ENCODE assay signal across 23 mouse cellular contexts in the genomic region with DNA sequence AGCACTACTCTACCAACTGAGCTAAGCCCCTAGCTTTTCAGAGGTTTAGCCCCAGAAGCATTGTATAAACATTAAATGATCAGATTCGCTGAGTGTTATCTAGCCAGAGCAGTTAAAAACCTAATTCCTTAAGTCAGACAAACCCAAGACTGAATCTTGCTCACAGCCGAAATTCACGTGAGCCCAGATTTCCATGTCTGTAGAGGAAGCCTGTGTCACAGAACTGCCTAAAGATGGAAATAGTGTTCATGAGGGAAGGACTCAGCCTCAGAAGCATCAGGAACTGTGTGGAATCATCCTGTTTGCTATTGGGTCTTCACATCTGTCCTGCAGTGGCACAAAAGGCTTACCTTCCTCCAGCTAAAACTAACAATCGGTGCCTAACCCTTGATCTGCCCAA. TPM values are rescaled to one million over a fixed set of nuclear protein-coding genes. Genes with fewer than 3 reads are reported as not detected.
A peak's percentile ranks its signal among the peaks of the same experiment; 100 is the strongest.
DNase-seq lines count a peak whose midpoint lies in the region; ATAC-seq and TF ChIP-seq lines count a peak whose summit lies in the region.
"Had no signal": no experiment of that assay in that cellular context is flagged by ENCODE, and none has a peak within 500 bp of the region (broad histone marks: within the 10 kb centered on the region; RNA-seq: fewer than 3 reads in every experiment).

No protein-coding gene starts in this region.

- 81% methylated on average over 4 of the region's 4 CpGs for WGBS in heart, embryonic 14.5 days
- 76% methylated on average over 4 of the region's 4 CpGs for WGBS in lung, embryonic 14.5 days

- peak overlapping the region; percentile 87 for H3K4me2 ChIP-seq in heart, embryonic 14.5 days (ENCODE audit: low read length)
- peak overlapping the region; percentile 78; the same call in 1 of the 2 replicates for H3K4me2 ChIP-seq in lung, embryonic 14.5 days
- H3K4me2 ChIP-seq: forebrain, embryonic 13.5 days; limb, embryonic 15.5 days had no signal

- peaks cover 74% of the 10 kb centered on the region for H3K36me3 ChIP-seq in erythroblast, embryonic 14.5 days (ENCODE audit: control insufficient read depth)
- no peaks in the 10 kb centered on the region for H3K36me3 ChIP-seq in heart, embryonic 14.5 days (ENCODE audit: control insufficient read depth, insufficient read depth, low read length)
- H3K36me3 ChIP-seq in lung, embryonic 14.5 days (ENCODE audit: insufficient read depth) = no peaks in the 10 kb centered on the region
- H3K36me3 ChIP-seq: embryonic facial prominence, embryonic 10.5 days; hindbrain, embryonic 10.5 days; limb, embryonic 15.5 days; midbrain, embryonic 10.5 days had no signal

- peaks cover 80% of the 10 kb centered on the region for H3K4me1 ChIP-seq in erythroblast, embryonic 14.5 days (ENCODE audit: control insufficient read depth)
- H3K4me1 ChIP-seq in heart, embryonic 14.5 days (ENCODE audit: control insufficient read depth in 2 of 2, insufficient read depth in 2 of 2, low read length in 2 of 2) = peaks cover 2 to 13% of the 10 kb centered on the region in 2 experiments
- peaks cover 4% of the 10 kb centered on the region; the same call in 1 of the 2 replicates for H3K4me1 ChIP-seq in lung, embryonic 14.5 days (ENCODE audit: insufficient read depth)

- H3K9ac ChIP-seq in heart, embryonic 14.5 days (ENCODE audit: low read length) = 0 out of 2 replicates have a peak overlapping the region, but pooled peaks have one; percentile 30
- H3K9ac ChIP-seq in lung, embryonic 14.5 days = no peak overlapping the region
- H3K9ac ChIP-seq: forebrain, embryonic 13.5 days; limb, embryonic 15.5 days had no signal

- H3K27me3 ChIP-seq in erythroblast, embryonic 14.5 days (ENCODE audit: control insufficient read depth) = no peaks in the 10 kb centered on the region
- H3K27me3 ChIP-seq in heart, embryonic 14.5 days (ENCODE audit: control insufficient read depth, insufficient read depth, low read length) = no peaks in the 10 kb centered on the region
- H3K27me3 ChIP-seq in lung, embryonic 14.5 days (ENCODE audit: insufficient read depth, low read length) = peaks cover 5% of the 10 kb centered on the region; the same call in 1 of the 2 replicates
- H3K27me3 ChIP-seq: limb, embryonic 15.5 days had no signal

- no peak for ATAC-seq in erythroblast, adult 5-6 weeks (replicated peaks; ENCODE audit: low FRiP score, poor library complexity, severe bottlenecking)
- ATAC-seq in heart, embryonic 14.5 days (ENCODE audit: insufficient number of reproducible peaks, insufficient read depth, low FRiP score, low read depth) = no peak
- ATAC-seq in lung, embryonic 14.5 days (ENCODE audit: insufficient read depth) = no peak
- ATAC-seq: forebrain, embryonic 13.5 days; hindbrain, postnatal 0 days had no signal

- no peaks in the 10 kb centered on the region for H3K9me3 ChIP-seq in erythroblast, embryonic 14.5 days (ENCODE audit: control insufficient read depth, low read length)
- no peaks in the 10 kb centered on the region for H3K9me3 ChIP-seq in heart, embryonic 14.5 days (ENCODE audit: control insufficient read depth, low read length)
- no peaks in the 10 kb centered on the region for H3K9me3 ChIP-seq in lung, embryonic 14.5 days (ENCODE audit: low read depth, low read length)
- H3K9me3 ChIP-seq: embryonic facial prominence, embryonic 10.5 days; forebrain, embryonic 13.5 days; hindbrain, embryonic 10.5 days; limb, embryonic 15.5 days; midbrain, embryonic 10.5 days had no signal

- no peak overlapping the region for H3K27ac ChIP-seq in heart, embryonic 14.5 days (replicated peaks in 1 of 2; ENCODE audit: control insufficient read depth in 1 of 2, insufficient read depth in 1 of 2, low read depth in 2 of 2, low read length in 2 of 2)
- no peak overlapping the region for H3K27ac ChIP-seq in lung, embryonic 14.5 days (ENCODE audit: low read depth)
- H3K27ac ChIP-seq: embryonic facial prominence, embryonic 10.5 days; forebrain, embryonic 13.5 days; hindbrain, embryonic 10.5 days; hindbrain, postnatal 0 days; limb, embryonic 15.5 days; midbrain, embryonic 10.5 days had no signal

- no peak for TF ChIP-seq CTCF in lung, embryonic 14.5 days (IDR thresholded peaks at IDR 0.05; ENCODE audit: low read depth)

- DNase-seq in heart, postnatal 4 days = no peak
- no peak for DNase-seq in lung, embryonic 14.5 days
- no peak for DNase-seq in lung, postnatal 36 days
- DNase-seq in kidney, postnatal 14 days = no peak
- DNase-seq in urinary bladder, adult 18-20 months (ENCODE audit: low spot score in 2 of 2) = no peak
- DNase-seq: adrenal gland, postnatal 25 days; cerebellum, adult 2 months; gastrocnemius, postnatal 14 days; kidney, adult 9 months; kidney, postnatal 36 days; lung, postnatal 14 days; right cerebral cortex, postnatal 14 days; spleen, adult 18-20 months; thymus, postnatal 25 days had no signal

- H3K4me3 ChIP-seq in erythroblast, embryonic 14.5 days (replicated peaks) = peak overlapping the region; percentile 70
- no peak overlapping the region for H3K4me3 ChIP-seq in heart, embryonic 14.5 days (ENCODE audit: control insufficient read depth in 1 of 2, insufficient read depth in 1 of 2, low read depth in 1 of 2, low read length in 2 of 2)
- no peak overlapping the region for H3K4me3 ChIP-seq in lung, embryonic 14.5 days (ENCODE audit: low read depth, low read length)
- H3K4me3 ChIP-seq: embryonic facial prominence, embryonic 10.5 days; forebrain, embryonic 13.5 days; hindbrain, embryonic 10.5 days; limb, embryonic 15.5 days; midbrain, embryonic 10.5 days had no signal

RNA-seq across cellular contexts. Expression of gene Slc16a10, which starts 2.4 kb away (rescaled TPM):
- 9.7 and 11.1 TPM in 2 replicates for polyA plus RNA-seq in erythroblast, embryonic 14.5 days (2012)
- 440 and 459 TPM in 2 replicates for total RNA-seq in erythroblast, adult 5-6 weeks (2015; ENCODE audit: low replicate concordance)
- 461 and 469 TPM in 2 replicates for total RNA-seq in erythroblast, adult 5-6 weeks (2017; ENCODE audit: low replicate concordance)
- 17.9 and 21.9 TPM in 2 replicates for polyA plus RNA-seq in heart, embryonic 14.5 days (2014; fragmentation: Nextera tagmentation; extraction: Ambion mirVana)
- 10 to 100 TPM; 12.9 to 14.3 TPM for total RNA-seq in heart, postnatal 4 days (2021)
- 4.2 and 5.3 TPM in 2 replicates for polyA plus RNA-seq in lung, embryonic 14.5 days (2014; fragmentation: Nextera tagmentation; extraction: Ambion mirVana)
